Mouse (Mus musculus) liver, adult (tissue): ENCODE measurements around the gene Gm20708.

ENCODE experiments used
- GATA4 ChIP-seq: IDR thresholded peaks from 2 replicates; pipeline ENCODE4 v1.6.1; 2014; ENCODE audit warnings: mild to moderate bottlenecking, low read length; ENCODE audit not compliant: insufficient replicate concordance

Gene Gm20708

DNA sequence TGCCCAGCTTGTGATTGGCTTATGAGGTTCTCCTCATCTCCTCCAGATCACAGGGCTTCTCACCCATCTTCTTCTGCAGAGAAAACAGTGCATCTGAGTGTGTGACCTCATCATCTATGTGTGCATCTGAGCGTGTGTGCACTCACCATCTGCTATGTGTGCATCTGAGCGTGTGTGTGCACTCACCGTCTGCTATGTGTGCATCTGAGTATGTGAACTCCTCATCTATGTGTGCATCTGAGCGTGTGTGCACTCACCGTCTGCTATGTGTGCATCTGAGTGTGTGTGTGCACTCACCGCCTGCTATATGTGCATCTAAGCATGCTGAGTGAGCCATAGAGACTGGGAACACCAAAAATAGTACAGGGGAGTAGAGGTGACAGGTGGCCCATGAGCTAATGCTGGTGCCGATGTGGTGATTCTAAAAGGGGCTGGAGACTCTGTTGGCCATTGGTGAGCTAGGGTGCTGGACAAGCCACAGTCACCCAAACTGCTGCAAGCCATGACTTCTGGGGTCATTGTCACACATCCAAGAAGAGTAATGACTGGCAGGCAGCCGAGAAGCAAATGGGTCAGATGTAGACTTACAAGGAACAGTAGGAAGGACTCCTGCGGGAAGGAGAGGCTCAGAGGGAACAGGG, 71.0 kb downstream of the Gm20708 start:
- TF ChIP-seq GATA4, result no peak

DNA sequence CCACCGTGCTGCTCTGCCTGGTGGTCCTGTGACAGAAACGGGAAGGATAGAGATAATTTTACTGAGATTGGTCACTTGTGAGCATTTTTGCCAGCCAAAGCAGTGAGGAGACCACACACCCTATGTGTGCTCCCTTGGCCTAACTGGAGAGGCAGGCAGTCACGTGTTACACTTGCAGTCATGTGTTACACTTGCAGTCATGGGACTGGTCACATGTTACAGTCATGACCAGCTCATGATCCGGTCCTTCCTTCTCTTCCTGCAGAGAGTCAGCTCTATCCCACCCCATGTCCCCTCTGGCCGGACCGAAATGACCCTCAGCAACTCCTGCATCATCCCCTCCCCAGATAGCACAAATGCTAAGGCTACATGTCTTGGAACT, 71.5 kb downstream of the Gm20708 start:
- TF ChIP-seq GATA4, result no peak

DNA sequence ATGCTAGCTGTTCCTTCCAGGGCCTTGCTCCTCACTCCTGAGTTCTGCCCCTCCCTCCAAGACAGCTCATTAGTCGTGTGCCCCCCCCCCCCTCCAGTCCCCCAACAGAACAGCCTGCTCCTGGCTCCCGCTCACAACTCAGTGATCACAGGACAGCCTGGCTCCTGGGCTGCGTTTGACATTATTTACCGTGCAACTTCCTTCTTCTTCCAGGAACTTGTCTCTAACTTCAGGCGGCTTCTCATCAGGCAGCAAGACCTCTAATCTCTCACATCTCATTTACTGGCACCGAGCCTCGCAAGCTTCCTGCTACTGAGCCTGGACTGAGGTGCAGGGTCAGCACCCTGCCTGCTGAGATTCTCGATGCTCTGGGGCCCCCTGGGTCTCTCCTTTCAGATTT, 72.3 kb downstream of the Gm20708 start:
- no peak for TF ChIP-seq GATA4

DNA sequence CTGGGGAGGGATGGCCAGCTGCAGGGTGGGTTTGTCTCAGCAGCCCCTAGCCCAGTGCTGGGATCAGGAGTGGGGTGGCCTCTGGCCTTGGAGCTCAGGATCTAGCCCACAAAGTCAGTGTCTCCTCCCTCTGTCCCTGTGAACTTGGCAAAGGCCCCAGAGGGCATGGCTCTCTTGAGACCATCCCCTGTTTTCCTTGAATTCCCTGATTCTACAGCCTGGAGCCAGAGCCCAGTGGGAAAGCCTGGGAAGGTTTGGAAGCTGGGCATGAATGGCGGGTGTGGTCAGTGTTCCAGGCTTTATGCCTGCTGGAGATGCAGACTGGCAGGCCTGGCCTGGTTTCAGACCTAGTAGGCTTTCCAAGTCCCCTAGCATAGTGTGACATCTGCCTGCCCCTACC, 72.7 kb downstream of the Gm20708 start:
- TF ChIP-seq GATA4, result no peak

DNA sequence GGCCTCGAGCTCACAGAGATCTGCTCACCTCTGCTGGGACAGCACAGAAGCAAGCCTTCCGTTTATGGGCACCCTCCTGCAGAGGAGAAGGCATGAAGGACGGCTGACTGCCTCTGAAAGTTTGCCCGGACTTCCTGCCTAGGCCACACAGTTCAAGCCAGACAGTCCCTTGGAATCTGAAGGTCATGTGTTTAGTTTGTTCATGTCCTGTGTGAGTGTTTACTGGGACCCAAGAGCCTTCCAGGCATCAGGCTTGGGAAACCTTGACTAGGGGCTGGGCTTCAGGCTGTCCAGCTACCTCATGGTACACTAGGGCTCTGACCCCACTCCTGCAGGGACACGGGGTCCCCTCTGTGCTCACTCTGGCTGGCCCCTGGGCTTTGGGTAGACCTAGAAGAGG, 76.5 kb downstream of the Gm20708 start:
- TF ChIP-seq GATA4, result no peak

DNA sequence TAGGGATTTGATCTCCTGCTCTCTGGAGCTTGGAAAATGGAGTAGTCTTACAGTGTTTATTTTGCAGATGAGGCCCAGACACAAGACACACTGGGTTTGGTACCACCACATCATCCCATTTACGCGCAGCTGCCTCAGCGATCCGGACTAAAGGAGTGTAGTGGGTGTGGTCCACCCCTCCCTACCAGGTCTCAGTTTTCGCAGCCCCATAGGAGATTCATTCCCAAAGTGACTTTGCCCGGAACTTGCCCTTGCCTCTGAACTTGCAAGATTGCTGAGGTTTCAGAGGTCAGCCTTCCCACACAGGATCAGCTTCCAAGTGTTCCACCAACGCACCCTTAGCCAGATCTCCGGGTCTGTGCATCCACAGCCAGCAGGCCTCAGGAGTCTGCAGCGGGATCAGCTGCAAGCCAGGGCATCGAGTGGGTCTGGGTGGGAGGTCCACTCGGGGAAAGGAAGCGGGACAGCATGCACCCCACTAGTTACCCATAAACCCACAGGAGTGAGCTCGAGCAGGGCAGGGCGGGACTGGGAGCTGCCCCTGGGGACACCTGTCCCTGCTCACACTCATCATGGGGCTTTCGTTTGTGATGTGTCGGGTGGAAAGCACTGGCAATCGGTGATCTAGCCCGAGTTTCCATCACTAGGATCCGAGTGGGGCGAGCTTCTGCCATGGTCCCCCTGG, 78.8 kb downstream of the Gm20708 start:
- TF ChIP-seq GATA4, result no peak

DNA sequence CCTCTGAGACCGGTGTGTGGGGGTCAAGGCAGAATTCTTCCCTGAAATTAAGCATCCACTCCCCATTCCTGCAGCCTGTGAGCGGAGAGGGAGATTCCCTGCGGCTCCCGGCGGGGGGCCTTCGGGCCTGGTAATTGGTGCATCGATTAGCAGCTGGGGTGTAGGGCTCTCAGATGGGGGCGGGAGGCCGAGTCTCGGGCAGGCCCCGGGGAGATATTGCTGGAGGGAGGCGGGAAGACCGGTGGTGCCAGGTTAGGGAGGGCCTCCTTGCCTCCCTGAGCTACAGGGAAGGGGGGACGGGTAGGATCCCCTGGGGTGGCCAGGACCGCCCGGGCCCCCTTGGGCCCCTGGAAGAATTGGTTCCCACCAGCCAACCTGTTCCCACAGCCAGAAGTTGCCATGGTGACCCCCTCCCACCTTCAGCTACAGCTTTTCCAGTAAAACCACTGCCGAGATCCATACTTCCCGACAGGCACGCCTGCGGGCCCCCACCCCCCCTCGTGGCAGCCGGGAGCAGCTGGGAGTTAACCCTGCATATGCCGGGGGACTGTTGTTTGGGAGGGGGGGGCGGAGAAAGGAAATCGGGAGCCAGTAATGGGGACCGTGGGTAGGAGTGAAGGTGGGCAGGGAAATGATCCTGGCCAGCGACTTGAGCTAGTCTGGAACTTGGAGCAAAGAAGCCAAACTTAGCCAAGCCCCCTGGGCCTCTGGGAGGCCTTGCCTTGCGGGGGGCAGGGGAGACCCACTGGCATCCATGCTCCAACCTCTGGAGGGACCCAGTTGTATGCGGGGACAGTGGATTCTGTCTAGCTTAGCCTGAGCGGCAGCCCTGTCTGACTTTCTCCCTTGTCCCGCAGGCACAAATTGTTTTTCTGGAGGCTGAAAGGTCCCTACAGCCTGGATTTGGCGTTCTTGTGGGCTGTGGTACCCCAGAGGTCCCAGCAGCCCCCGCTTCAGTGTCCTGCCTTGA, 79.7 kb downstream of the Gm20708 start:
- no peak for TF ChIP-seq GATA4
